Mouse (Mus musculus) telencephalon, adult 2 months (tissue): ENCODE measurements around the gene Mif4gd.
"Not testable (repeated sequence)": the region's sequence is repeated elsewhere in the genome, so short reads cannot be mapped to it uniquely, and the experiment has no call there.

ENCODE experiments used
- DNase-seq: peaks from one replicate; pipeline ENCODE4 v3.0.0-alpha.2; 2011; ENCODE audit warnings: low read depth, low spot score

The Mif4gd gene

GRCm38 (mm10) chr11:115612410-115613137 is at the start of gene Mif4gd:
Gene Mif4gd, minus strand, starts transcription at chr11:115612969.
- DNase-seq = no peak

- peak; percentile 74 for DNase-seq
These were observed 47.6 kb upstream of the Mif4gd start for GRCm38 (mm10) chr11:115660376-115660775.

GRCm38 (mm10) chr11:115658521-115658920 is 45.8 kb upstream of the Mif4gd start:
- peak; percentile 79 for DNase-seq

- DNase-seq = no peak
These were observed 41.4 kb upstream of the Mif4gd start for GRCm38 (mm10) chr11:115654128-115654527.

- peak; percentile 71 for DNase-seq
These were observed 40.4 kb upstream of the Mif4gd start for GRCm38 (mm10) chr11:115653194-115653593.

GRCm38 (mm10) chr11:115651680-115652079 is 38.9 kb upstream of the Mif4gd start:
- DNase-seq = no peak

GRCm38 (mm10) chr11:115649706-115650105 is 36.9 kb upstream of the Mif4gd start:
- peak; percentile 68 for DNase-seq

- DNase-seq = peak; percentile 69
These were observed 34.7 kb upstream of the Mif4gd start for GRCm38 (mm10) chr11:115647459-115647858.

GRCm38 (mm10) chr11:115646439-115646838 is 33.7 kb upstream of the Mif4gd start:
- no peak for DNase-seq

GRCm38 (mm10) chr11:115645498-115645897 is 32.7 kb upstream of the Mif4gd start:
- not testable (repeated sequence) for DNase-seq

GRCm38 (mm10) chr11:115644308-115644707 is 31.5 kb upstream of the Mif4gd start:
- no peak for DNase-seq

GRCm38 (mm10) chr11:115643265-115643664 is 30.5 kb upstream of the Mif4gd start:
- DNase-seq = no peak

- no peak for DNase-seq
These were observed 29.9 kb upstream of the Mif4gd start for GRCm38 (mm10) chr11:115642705-115643104.

- DNase-seq = no peak
These were observed 28.9 kb upstream of the Mif4gd start for GRCm38 (mm10) chr11:115641664-115642036.

GRCm38 (mm10) chr11:115640978-115641663 is 28.4 kb upstream of the Mif4gd start:
- no peak for DNase-seq

GRCm38 (mm10) chr11:115640311-115640828 is 27.6 kb upstream of the Mif4gd start:
- DNase-seq = no peak

- DNase-seq = no peak
These were observed 26.8 kb upstream of the Mif4gd start for GRCm38 (mm10) chr11:115639540-115639939.

GRCm38 (mm10) chr11:115638498-115639409 is 26.0 kb upstream of the Mif4gd start:
- DNase-seq = no peak

GRCm38 (mm10) chr11:115636960-115637359 is 24.2 kb upstream of the Mif4gd start:
- DNase-seq = no peak

GRCm38 (mm10) chr11:115635484-115635883 is 22.7 kb upstream of the Mif4gd start:
- no peak for DNase-seq

GRCm38 (mm10) chr11:115635041-115635440 is 22.3 kb upstream of the Mif4gd start:
- DNase-seq = no peak

GRCm38 (mm10) chr11:115634109-115634508 is 21.3 kb upstream of the Mif4gd start:
- no peak for DNase-seq
